Mouse (Mus musculus) intestine, embryonic 15.5 days (tissue): ENCODE data around the gene Olfr275. TPM values are rescaled to one million over a fixed set of nuclear protein-coding genes. Genes with fewer than 3 reads are reported as not detected.

Source experiments
- polyA plus RNA-seq: library from polyadenylated mRNA; unstranded; fragments of >200 nt; fragmentation: Nextera tagmentation; extraction: Ambion mirVana; gene quantifications from 2 replicates; pipeline ENCODE4 v1.2.1, GENCODE M21; 2015

The Olfr275 gene
- polyA plus RNA-seq, 1 experiment from 2014 or later, result not detected

Other genes with a start within 250 kb of the Olfr275 start
- not detected in 2 replicates for gene Toporsl, start 218.3 kb upstream of the Olfr275 start, polyA plus RNA-seq
- gene Olfr273, start 44.6 kb downstream of the Olfr275 start, polyA plus RNA-seq, result not detected in 2 replicates
- not detected in 2 replicates for gene Olfr272, start 104.6 kb downstream of the Olfr275 start, polyA plus RNA-seq
- not detected in 2 replicates for gene Olfr270, start 149.9 kb downstream of the Olfr275 start, polyA plus RNA-seq
- gene Nipsnap3a, start 174.7 kb downstream of the Olfr275 start, polyA plus RNA-seq, result not detected in 2 replicates
- gene Nipsnap3b, start 197.3 kb downstream of the Olfr275 start, polyA plus RNA-seq, result 132 and 137 TPM in 2 replicates